Mouse (Mus musculus) forebrain, postnatal 0 days (tissue): ENCODE results near the gene Kif1b. TPM values are rescaled to one million over a fixed set of nuclear protein-coding genes. Genes with fewer than 3 reads are reported as not detected.
A peak's percentile ranks its signal among the peaks of the same experiment; 100 is the strongest.

Source experiments
- ATAC-seq: fragments of 200-750 bp; cut with Nextera tagmentation; 2 replicates; pipeline ENCODE4 v1.8.0; 2017; ENCODE audit warnings: mild to moderate bottlenecking, moderate library complexity
- DNase-seq: peaks from one replicate; pipeline ENCODE4 v3.0.0-alpha.2; 2015
- H3K27ac ChIP-seq: fragments of 300-500 bp; sonication (generic); 2 replicates; pipeline ENCODE4 v1.5.1; 2014; ENCODE audit warnings: low read depth, mild to moderate bottlenecking, antibody characterized with exemption, low read length, moderate library complexity, mixed read lengths
- H3K27me3 ChIP-seq: fragments of 300-500 bp; sonication (generic); 2 replicates; pipeline ENCODE4 v1.6.1; 2014; ENCODE audit warnings: mild to moderate bottlenecking, low read length, mixed read lengths; ENCODE audit not compliant: insufficient read depth
- H3K36me3 ChIP-seq: fragments of 300-500 bp; sonication (generic); 2 replicates; pipeline ENCODE4 v1.6.1; 2014; ENCODE audit warnings: mild to moderate bottlenecking, moderate library complexity; ENCODE audit not compliant: insufficient read depth
- H3K4me1 ChIP-seq: fragments of 300-500 bp; sonication (generic); 2 replicates; pipeline ENCODE4 v1.6.1; 2014; ENCODE audit warnings: antibody characterized with exemption; ENCODE audit not compliant: insufficient read depth
- H3K4me2 ChIP-seq: fragments of 300-500 bp; sonication (generic); 2 replicates; pipeline ENCODE4 v1.6.1; 2014; ENCODE audit warnings: low read depth, mild to moderate bottlenecking, moderate library complexity
- H3K4me3 ChIP-seq: fragments of 300-500 bp; sonication (generic); 2 replicates; pipeline ENCODE4 v1.5.1; 2014; ENCODE audit warnings: low read depth, low read length, mixed read lengths
- H3K9ac ChIP-seq: fragments of 300-500 bp; sonication (generic); 2 replicates; pipeline ENCODE4 v1.6.1; 2014; ENCODE audit warnings: mild to moderate bottlenecking
- H3K9me3 ChIP-seq: fragments of 300-500 bp; sonication (generic); 2 replicates; pipeline ENCODE4 v1.6.1; 2016; ENCODE audit warnings: low read length
- CTCF ChIP-seq: sonication (generic); IDR thresholded peaks from 2 replicates; pipeline ENCODE4 v1.5.1; 2016; ENCODE audit warnings: antibody characterized with exemption, control low read depth, low read depth
- WGBS: fragments of 180-500 bp; shearing (Covaris S2); extraction: QIAGEN DNeasy Blood & Tissue Kit; methylation state at CpG from one replicate; pipeline ENCODE4 v1.1.7; 2014; 5-methylcytosine and 5-hydroxymethylcytosine counted together
- polyA plus RNA-seq: library from polyadenylated mRNA; unstranded; fragments of >200 nt; fragmentation: Nextera tagmentation; extraction: Ambion mirVana; gene quantifications from 2 replicates; pipeline ENCODE4 v1.2.1, GENCODE M21; 2015
- total RNA-seq: library from RNA; depleted of rRNA; stranded (reverse); fragments of >200 nt; gene quantifications from 2 replicates; pipeline ENCODE4 v1.2.3, GENCODE M21; 2014; rRNA removed

The Kif1b gene
- total RNA-seq, result 209 and 270 TPM in 2 replicates
- 139 and 202 TPM in 2 replicates for polyA plus RNA-seq

DNA sequence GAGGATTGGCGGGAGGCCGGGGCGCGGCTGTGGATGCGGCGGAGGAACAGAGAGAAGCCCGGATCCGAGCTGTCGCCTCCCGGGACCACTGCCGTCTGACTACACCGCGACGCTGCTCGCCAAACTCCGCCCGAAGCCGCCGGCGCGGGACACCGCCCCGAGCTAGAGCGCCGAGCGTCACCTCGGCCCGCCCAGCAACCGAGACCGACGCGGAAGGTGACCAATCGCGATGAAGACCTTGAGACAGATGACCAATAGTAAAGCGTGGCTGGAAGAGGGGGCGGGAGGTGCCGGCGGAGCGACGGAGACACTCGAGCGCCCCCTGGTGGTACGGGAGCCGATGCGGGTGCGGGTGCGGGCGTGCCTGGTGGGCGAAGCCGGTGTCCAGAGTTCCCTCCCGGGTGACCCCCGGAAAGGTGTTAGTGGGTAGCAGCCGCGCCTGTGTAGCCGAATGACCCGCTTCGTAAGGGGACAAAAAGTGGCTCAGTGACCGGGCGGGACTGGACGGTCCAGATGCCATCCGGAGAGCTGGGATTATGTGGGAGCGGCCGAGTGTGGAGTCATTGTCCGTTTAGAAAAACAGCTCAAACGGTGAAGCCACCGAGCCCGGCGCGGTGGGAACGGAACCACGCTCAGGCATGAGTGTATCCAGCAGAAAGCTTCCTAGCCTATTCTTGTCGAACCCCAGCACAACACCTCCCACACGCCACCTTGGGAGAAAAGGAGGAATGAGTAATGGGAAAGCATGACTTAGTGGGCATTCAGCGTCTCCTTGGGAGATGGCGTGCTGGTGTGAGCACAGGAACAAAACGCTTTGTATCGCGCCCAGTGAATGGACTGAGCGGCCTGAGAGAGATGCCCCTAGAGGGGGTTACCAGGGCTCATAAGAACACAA, at the start of gene Kif1b:
Gene Kif1b, minus strand, starts transcription at position 98 of the 895 bp plus-strand sequence.
- no peaks in the 10 kb centered on the region for H3K9me3 ChIP-seq
- peak; percentile 100 for DNase-seq
- peak within 1 kb of the TSS; percentile 98 for H3K27ac ChIP-seq
- peak within 1 kb of the TSS; percentile 54 for H3K4me2 ChIP-seq
- no peaks in the 10 kb centered on the region for H3K36me3 ChIP-seq
- H3K4me3 ChIP-seq, result peak within 1 kb of the TSS; percentile 100
- ATAC-seq, result peak; percentile 95
- peak; percentile 99 for TF ChIP-seq CTCF
- H3K4me1 ChIP-seq, result peaks cover 18% of the 10 kb centered on the region
- peak within 1 kb of the TSS; percentile 97 for H3K9ac ChIP-seq
- 3% methylated on average over 79 of the region's 79 CpGs for WGBS
- no peaks in the 10 kb centered on the region for H3K27me3 ChIP-seq

GRCm38 (mm10) chr4:149354671-149355070, 47.2 kb upstream of the Kif1b start:
- Histone ChIP-seq H3K27me3 (no peaks in the 10 kb centered on the region), H3K9ac (no peak overlapping the region), H3K9me3 (no peaks in the 10 kb centered on the region), H3K4me2 (no peak overlapping the region), H3K36me3 (peaks cover 84% of the 10 kb centered on the region), H3K4me1 (no peaks in the 10 kb centered on the region), H3K4me3 (no peak overlapping the region), H3K27ac (no peak overlapping the region)
- ATAC-seq (no peak), DNase-seq (no peak)
- WGBS, result 97% methylated on average over 8 of the region's 8 CpGs
- TF ChIP-seq CTCF, result no peak

DNA sequence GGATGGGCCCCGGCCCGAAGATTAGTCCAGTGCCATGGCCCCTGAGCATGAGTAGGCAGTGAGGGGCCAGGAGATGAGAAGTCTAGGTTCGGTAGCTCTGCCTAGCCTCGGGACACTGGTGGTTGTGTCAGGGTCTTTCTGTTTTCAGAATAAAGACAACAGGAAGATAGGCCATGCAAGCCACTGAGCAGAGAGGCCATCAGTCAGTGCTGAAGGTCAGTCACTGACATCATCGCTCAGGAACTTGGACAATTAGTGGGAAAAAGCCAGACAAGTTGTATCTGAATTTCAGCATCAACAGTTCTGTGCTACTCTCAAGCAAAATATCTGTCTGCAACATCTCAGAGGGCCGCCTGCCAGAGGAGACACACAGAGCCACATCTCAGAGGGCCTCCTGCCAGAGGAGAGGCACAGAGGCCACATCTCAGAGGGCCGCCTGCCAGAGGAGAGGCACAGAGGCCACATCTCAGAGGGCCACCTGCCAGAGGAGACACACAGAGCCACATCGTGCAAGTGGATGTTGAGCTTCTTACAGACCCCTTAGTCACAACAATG, 44.2 kb upstream of the Kif1b start:
- ATAC-seq, result no peak
- no peak for TF ChIP-seq CTCF
- no peak overlapping the region for H3K4me3 ChIP-seq
- H3K9ac ChIP-seq, result no peak overlapping the region
- H3K36me3 ChIP-seq, result peaks cover 76% of the 10 kb centered on the region
- H3K27me3 ChIP-seq, result no peaks in the 10 kb centered on the region
- 93% methylated on average over 8 of the region's 8 CpGs for WGBS
- no peak overlapping the region for H3K4me2 ChIP-seq
- no peak for DNase-seq
- no peaks in the 10 kb centered on the region for H3K9me3 ChIP-seq
- H3K27ac ChIP-seq, result no peak overlapping the region
- no peaks in the 10 kb centered on the region for H3K4me1 ChIP-seq

DNA sequence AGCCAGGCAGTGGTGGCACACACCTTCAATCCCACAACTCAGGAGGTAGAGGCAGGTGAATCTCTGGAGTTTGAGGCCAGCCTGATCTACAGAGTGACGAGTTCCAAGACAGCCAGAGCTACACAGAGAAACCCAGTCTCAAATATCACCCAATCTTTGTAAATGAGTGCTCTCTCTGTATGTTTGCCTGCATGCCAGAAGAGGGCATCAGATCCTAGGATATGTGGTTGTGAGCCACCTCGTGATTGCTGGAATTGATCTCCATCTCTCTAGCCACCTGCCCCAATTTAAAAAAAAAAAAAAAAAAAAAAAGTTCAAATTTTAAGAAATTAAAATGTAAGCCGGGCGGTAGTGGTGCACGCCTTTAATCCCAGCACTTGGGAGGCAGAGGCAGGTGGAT, 41.5 kb upstream of the Kif1b start:
- Histone ChIP-seq H3K4me3 (no peak overlapping the region), H3K36me3 (peaks cover 79% of the 10 kb centered on the region), H3K27ac (no peak overlapping the region), H3K4me2 (no peak overlapping the region), H3K4me1 (no peaks in the 10 kb centered on the region), H3K9ac (no peak overlapping the region), H3K9me3 (no peaks in the 10 kb centered on the region), H3K27me3 (no peaks in the 10 kb centered on the region)
- TF ChIP-seq CTCF, result peak; percentile 57
- ATAC-seq (peak; percentile 64), DNase-seq (no peak)
- WGBS, result 71% methylated on average over 5 of the region's 5 CpGs

- no peaks in the 10 kb centered on the region for H3K9me3 ChIP-seq
- no peak overlapping the region for H3K9ac ChIP-seq
- peaks cover 81% of the 10 kb centered on the region for H3K36me3 ChIP-seq
- no peak overlapping the region for H3K4me3 ChIP-seq
- no peaks in the 10 kb centered on the region for H3K27me3 ChIP-seq
- ATAC-seq (no peak), DNase-seq (no peak)
- H3K4me2 ChIP-seq, result no peak overlapping the region
- no peak overlapping the region for H3K27ac ChIP-seq
- no peak for TF ChIP-seq CTCF
- 85% methylated on average over 5 of the region's 5 CpGs for WGBS
- no peaks in the 10 kb centered on the region for H3K4me1 ChIP-seq
These were observed 38.4 kb upstream of the Kif1b start for GRCm38 (mm10) chr4:149345873-149346272.

DNA sequence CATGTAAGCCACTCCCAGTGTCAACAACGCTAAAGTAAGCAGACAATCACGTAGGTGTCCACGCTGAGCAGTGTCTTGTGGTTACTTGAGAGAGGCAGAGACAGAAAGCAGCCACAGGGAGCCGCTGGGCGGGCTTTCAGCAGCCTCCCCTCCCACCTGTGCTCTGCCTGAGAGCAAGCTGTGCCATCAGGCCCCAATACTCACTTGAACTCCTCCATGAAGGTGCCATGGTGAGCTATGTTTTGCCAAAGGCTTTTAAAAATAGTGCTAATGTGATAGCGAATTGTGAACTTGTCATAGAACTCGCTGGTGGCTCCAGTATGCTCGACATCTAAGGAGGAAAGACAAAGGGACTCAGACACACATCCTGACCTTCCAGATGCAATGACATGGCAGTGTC, 36.8 kb upstream of the Kif1b start:
- peaks cover 75% of the 10 kb centered on the region for H3K36me3 ChIP-seq
- ATAC-seq, result no peak

DNA sequence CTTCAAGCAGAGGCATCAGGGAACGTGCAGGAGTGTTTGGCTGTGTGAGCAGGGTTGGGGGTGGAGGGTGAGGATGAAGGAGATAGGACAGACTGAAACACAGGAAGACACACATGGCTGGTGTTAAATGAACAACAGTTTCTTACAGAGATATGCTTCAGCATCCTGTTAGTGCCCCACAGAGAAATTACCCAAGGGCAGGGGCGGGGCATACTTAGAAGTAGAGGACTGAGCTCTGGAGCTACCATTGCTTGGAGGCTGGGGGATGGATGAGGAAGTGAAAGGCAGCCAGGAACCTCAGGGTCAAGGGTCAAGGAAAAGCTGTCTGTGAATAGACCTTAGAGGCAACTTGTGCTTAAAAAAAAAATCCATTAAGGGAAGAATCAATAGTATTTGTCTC, 33.2 kb upstream of the Kif1b start:
- WGBS, result 56% methylated on average over 2 of the region's 2 CpGs
- no peak overlapping the region for H3K4me2 ChIP-seq
- H3K9ac ChIP-seq, result no peak overlapping the region
- TF ChIP-seq CTCF, result no peak
- no peak overlapping the region for H3K4me3 ChIP-seq
- no peaks in the 10 kb centered on the region for H3K9me3 ChIP-seq
- peaks cover 73% of the 10 kb centered on the region for H3K36me3 ChIP-seq
- ATAC-seq, result no peak
- no peaks in the 10 kb centered on the region for H3K4me1 ChIP-seq
- H3K27me3 ChIP-seq, result no peaks in the 10 kb centered on the region
- H3K27ac ChIP-seq, result no peak overlapping the region
- no peak for DNase-seq

More for the DNA sequence above, 36.8 kb upstream of the Kif1b start:
- Histone ChIP-seq H3K4me2 (no peak overlapping the region), H3K4me1 (no peaks in the 10 kb centered on the region), H3K4me3 (no peak overlapping the region), H3K27me3 (no peaks in the 10 kb centered on the region), H3K9me3 (no peaks in the 10 kb centered on the region), H3K9ac (no peak overlapping the region), H3K27ac (no peak overlapping the region)
- WGBS, result 83% methylated on average over 8 of the region's 8 CpGs
- DNase-seq, result no peak
- TF ChIP-seq CTCF, result no peak
